Mouse (Mus musculus): ENCODE measurements around the gene Eno3.

DNA sequence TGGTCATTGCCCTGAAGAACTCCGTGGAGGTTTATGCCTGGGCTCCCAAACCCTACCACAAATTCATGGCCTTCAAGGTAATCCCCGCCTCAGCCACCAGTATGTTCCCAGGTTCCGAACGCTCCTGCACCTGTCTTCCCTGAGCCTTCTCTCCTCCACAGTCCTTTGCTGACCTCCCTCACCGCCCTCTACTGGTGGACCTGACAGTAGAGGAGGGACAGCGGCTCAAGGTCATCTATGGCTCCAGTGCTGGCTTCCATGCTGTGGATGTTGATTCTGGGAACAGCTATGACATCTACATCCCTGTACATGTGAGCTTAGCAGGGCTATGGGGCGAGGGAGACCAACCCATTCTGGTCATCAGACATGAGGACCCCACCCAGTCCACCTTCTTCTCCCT lies 44.5 kb upstream of the Eno3 start:
- TF ChIP-seq CTCF (IDR thresholded peaks at IDR 0.05; ENCODE audit: control insufficient read depth, insufficient read depth, insufficient replicate concordance, low read depth, low read length) (no peak), POLR2A (IDR thresholded peaks at IDR 0.05; ENCODE audit: control insufficient read depth, low read depth, low read length) (no peak)

All from testis, adult 2 months (tissue).